Mouse (Mus musculus): ENCODE results near the gene Tgm2. TPM values are rescaled to one million over a fixed set of nuclear protein-coding genes. Genes with fewer than 3 reads are reported as not detected.
A peak's percentile ranks its signal among the peaks of the same experiment; 100 is the strongest.

Gene Tgm2
- total RNA-seq (2021): 10 to 100 TPM; 47.9 to 52.3 TPM
- long read RNA-seq, experiment 1, transcript Tgm2-201 (13 exons, 3,596 nt): major isoform, 6 of 15 reads
- long read RNA-seq, experiment 1, partial matches to known transcripts: 4 of 15 reads
- long read RNA-seq, experiment 1, other reads (novel, unspliced or antisense): 5 of 15 reads
- long read RNA-seq, experiment 2, transcript Tgm2-201 (13 exons, 3,596 nt): major isoform, 11 of 22 reads
- long read RNA-seq, experiment 2, partial matches to known transcripts: 7 of 22 reads
- long read RNA-seq, experiment 2, other reads (novel, unspliced or antisense): 4 of 22 reads

DNA sequence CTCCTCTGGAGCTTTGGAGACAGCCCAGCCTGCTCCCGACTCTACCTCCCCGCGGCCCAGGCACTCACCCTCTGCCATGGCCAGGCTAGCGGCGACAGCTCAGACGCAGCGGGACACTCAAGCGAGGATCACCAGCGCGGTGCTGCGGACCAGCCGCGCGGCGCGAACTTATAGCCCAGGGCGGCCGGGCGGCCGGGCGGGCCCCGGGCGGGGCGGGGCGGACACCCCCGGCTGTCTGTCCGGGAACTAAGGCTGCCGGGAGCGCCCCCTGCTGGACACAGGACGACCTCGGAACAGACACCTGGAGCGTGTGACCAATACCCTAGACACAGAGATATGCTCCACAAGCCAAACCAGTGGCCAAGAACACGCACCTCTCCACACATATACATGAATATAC is at the start of gene Tgm2:
TSS of gene Tgm2 (minus strand) at position 214 of the 400 bp plus-strand sequence.
- DNase-seq: peak; percentile 85

DNA sequence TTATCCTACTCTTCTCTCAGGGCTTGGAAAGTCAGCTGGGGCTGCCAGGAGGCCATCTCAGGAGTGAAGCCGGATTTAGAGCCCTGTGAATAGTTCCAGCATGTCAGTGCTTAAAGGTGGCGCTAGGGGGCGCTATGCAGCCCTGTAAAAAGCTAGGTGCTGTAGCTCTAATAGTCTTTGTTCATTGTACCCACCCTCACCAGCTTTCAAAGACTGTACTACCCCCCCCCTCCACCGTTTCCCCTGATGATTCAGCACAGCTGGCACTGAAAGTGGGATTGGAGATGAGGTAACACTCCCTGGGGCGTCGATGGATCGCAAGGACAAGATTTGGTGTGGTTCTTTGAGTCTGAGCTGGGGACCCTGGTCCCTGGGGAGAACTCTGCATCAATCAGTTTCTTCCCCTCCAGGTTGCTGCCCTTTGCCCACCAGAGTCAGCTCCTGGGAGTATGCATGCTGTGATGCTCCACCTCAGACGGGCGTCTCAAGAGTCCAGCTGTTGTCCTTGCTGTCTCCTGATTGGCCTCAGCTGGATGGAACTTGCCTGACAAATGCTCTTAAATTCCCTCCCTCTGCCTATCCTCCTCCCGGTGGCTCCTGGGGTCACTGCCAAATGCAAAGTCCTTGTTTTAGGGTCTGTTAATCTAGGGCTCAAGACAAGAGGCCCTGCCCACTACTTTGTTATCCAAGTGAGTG is 48.9 kb upstream of the Tgm2 start:
- peak; percentile 38 for DNase-seq

DNA sequence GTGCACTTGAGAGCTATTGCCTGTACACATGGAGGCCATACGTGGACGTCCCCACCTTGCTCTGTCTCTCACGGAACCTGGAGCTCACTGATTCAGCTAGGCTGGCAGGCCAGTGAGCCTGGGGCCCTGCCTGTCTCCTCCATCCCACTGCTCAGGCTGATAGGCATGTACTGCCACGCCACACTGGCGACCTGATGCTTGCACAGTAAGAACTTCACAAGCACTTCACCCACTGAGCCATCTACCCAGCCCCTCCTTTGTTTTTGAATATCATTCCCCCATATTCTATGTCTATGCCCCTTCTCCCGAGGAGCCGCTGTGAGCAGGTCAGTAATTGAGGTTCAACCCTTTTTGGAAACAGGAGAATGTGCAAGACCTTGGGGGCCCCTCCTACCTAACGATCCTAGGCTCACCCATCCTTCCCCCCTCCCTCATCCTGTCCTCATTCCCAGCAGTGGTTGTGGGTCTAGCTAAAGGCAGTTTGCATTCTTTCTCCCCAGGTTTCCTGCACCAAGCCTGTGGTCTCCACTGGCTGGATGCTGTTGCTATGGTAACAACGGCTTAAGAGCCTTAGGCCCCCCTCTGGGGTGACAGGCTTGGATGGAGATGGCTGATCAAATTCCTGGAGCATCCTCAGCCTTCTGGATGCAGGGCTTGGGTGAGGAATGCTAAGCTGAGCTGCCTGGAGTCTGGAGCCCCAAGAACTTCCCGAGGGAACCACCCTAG is 47.5 kb upstream of the Tgm2 start:
- no peak for DNase-seq

DNA sequence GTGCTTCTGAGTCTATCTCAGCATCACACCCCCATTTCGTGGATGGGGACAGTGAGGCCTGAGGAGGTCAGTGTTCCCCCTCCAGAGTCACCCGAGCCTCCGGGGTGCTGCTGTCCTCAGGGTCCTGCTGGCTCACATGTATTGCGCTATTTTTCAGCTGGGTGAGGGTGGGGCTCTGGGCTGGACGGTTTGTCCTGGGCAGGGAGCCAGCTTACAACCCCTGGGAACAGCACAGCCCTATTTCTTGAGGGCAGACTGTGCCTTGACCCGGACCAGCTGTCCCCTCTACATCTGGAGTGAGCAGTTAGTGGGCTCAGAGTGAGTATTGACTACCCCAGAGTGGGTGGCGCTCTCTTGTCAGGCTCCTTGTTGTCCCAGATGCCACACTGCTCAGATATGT is 44.9 kb upstream of the Tgm2 start:
- DNase-seq: peak; percentile 84

DNA sequence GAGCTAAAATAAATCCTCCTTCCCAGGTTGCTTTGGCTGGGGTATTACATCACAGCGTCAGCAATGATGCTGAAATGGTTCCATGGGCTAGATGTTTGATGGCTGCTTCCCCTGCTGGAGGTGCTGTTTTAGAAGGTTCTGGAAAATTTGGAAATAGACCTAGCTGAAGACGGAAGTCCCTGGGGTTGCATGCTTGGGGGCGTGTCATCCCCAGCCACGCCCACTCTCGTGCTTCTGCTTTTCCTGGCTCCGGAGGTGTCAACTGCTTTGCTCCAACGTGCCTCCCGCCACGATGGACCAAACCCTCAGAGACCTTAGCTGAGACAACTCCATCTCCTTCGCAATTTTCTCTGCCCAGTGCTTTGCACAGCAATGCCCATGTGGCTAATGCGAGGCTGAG is 43.2 kb upstream of the Tgm2 start:
- no peak for DNase-seq

DNA sequence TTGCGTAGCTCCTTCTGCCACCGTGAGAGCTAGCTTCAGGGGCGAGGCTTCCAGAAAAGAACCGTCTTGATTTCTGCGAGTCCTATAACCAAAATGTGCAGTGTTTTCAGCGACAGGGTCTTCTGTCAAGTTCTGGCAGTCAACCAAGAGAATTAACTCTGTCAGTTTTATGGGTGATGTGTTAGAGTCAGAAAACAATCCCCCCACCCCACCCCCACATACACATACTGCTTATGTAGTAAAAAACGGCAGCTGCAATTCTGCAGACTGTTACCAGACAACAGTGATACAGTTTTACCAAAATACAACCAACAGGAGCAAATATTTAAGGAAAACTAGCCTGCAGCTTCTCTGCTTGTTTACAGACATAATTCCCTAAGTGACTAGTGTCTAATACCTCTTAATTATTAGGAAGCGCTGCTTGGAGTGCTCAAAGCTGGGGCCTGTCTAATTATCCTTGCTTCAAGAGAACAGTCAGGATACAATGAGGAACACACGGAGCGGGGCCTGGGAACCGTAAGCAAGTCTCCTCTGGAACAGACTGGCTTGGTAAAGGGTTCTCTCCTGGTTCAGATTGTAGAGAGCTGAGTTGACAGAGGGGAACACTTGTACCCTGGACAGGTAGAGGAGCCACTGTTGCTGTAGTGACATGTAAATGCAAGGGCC is 40.1 kb upstream of the Tgm2 start:
- no peak for DNase-seq

DNA sequence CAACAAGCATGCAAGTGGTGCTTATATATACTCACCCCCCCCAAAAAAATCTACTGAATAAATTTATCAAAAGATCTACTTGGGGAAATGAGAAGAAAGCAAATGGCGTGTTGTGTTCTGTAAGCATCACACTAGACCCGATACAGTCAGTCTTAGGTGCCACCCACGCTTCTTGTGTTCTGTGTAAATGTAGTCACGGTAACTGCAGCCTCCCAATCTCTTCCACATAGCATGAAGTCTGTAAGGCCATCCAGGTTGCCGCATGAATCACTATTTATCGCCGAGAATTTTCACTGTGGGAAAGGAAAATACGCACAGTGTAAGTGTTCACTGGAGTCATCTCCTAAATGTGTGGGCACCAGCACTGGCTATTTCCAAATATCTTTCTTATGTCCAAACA is 37.0 kb upstream of the Tgm2 start:
- DNase-seq: no peak

DNA sequence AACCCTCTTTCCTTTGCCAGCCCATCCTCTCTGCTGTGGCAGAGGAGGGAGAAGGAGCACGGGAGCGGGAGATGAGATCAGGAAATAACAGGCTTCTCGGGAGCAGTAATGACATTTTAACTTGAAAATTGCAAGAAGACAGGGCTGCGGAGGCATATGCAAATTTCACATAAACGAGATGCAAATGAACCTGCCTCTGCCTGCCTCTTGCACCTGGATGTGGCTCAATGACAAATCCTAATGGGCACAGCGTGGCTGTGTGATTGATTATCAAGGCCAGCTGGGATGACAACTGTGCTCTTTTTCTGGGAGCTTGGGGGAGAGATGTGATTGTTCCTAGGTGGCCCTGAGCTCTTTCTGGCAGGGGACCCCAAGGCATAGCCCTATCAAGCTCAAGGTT is 35.7 kb upstream of the Tgm2 start:
- no peak for DNase-seq

DNA sequence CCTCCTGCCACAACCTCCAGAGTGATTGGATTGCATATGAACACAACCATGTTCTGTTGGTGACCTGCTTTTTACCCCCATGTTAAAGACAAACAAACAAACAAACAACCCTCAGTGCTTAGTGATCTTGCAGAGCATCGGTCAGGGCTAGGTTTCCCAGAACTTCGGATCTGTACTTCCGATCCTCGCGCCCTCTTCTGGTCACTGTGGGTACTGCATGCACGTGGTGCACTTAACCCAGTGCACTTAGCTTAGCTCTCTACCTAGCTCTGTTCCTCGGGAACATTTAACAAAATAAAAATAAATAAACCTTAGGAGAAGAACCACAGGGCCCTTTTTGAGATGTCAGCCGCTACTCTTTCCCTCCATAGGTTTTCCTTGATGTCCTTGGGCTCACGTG is 34.6 kb upstream of the Tgm2 start:
- DNase-seq: no peak

DNA sequence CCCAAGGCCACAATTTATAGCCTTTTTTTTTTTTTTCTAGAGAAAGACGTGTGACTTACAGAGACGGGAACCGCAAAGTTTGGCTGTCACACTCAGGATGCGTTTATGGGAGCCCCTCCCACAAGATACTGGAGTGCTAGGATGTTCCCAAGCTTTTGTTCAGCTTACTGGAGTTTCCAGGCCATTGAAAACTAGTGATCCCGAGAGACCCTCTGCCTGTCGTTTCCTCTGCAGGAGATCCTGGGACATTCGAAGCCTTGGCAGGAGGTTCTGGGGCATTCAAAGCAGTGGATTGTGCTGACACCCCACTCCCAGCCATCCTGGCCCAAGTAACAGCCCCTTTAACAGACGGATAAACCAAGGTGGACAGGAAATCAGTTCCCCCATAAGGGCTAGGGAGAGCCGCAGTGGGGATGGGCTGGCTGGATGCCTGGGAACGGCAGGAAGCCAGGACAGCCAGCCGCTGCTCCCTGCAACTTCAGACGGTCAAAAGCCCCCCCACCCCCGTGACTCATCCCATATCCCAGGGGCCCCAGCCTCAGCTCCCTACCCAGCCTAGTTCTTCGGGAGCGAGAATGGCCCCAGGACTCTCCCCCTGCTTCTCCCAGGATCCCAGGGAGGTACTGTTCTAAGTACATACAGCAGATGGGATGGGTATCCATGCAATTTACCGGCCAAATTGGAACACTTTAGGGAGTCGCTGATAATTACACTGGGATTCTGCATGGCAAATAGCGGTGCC is 33.3 kb upstream of the Tgm2 start:
- peak; percentile 82 for DNase-seq

DNA sequence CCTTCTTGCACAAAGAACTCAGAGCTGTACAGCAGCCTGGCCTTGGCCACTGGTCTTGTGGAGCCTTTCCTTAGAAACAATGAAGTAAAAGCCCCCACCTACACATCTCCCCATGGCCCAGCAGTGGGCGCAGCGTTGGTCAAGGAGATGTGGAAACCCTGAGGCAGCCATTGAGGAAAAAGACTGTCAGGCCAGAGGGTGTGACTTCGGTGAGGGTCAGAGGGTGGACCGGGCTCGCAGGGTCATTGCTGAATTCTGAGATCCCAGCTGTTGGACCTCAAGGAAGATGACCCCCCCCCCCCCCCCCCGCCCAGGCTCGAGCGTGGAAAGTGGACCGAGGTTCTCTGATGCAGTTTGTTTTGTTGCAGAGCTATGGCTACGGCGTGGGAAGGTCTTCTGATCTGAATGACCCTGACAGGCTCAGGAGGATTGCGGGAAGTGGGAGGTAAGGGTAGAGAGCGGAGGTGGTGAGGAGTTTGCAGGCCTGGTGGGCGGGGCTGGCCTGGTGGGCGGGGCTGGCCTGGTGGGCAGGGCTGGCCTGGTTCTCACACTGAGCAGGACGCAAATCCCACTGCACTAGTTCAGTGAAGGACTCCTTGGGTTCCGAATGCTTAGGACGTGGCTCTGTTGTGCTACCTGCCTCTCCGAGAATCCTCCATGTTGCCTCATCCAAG is 32.6 kb upstream of the Tgm2 start:
- DNase-seq: peak; percentile 85

DNA sequence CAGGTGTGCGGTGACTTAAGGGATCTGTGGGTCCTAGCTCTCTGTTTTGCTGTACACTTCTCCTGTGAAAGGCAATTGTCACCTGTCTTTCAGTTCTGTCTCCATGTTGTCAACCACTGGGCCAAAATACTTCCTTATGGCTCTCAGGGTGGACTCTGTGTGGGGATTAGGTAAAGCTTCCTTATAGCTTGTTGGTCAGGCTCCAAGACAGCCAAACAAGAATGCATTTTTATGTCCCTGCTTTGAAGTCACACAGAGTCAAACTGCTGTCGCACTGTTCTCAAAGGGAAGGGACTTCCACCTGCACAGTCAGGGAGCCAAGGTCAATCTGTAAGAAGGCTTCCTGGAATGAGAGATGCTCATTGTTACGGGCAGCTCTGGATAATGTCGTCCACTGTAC is 31.9 kb upstream of the Tgm2 start:
- no peak for DNase-seq

DNA sequence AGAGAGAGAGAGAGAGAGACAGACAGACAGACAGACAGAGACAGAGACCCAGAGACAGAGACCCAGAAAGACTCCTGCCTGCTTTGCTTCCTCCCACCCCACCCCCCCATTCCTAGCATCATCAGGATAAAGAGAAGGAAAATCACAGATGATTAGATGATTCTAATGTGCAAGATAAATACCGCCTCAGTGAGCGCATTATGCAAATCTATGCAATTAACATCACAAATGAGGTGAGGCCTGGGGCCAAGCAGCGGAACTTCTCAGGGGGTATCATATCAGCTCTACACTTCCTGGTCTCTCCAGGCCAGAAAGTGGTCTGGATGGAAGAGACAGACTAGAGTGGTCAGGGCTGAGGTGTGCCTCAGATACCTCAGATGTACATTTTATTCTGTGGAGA is 31.3 kb upstream of the Tgm2 start:
- no peak for DNase-seq

DNA sequence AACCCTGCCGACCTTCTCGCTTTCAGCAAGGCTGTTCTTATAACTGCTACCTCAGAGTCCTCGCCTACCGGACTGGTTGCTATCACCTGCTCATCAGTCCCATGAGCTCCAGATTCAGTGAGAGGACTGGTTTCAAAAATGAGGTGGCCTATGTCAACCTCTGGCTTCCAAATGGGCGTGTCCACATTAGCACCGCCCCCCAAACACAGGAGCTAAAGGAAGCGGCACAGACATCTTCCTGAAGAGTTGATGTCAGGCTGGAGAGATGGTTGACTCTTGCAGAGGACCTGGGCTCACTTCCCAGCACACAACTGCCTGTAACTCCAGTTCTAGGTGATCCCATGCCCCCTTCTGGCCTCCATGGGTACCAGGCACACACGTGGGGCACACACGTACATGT is 30.5 kb upstream of the Tgm2 start:
- no peak for DNase-seq

DNA sequence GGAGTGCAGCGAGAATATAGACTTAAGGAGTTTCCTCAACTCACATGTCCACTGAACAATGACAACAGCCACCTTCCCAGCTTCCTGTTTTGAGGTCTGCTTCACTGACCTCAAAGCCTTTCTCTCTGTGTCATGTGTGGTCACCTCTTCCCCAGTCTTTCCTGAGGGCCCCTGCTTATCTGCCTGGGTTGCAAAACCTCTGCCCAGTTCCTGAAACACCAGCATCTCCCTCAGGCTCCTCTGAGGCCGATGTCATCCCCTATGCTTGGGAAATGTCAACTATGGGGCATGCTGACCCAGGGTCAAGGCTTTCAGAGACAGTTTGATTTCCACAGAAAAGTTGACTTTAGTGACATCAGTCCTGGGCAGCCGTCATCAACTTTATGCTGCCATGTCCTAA is 29.2 kb upstream of the Tgm2 start:
- no peak for DNase-seq

DNA sequence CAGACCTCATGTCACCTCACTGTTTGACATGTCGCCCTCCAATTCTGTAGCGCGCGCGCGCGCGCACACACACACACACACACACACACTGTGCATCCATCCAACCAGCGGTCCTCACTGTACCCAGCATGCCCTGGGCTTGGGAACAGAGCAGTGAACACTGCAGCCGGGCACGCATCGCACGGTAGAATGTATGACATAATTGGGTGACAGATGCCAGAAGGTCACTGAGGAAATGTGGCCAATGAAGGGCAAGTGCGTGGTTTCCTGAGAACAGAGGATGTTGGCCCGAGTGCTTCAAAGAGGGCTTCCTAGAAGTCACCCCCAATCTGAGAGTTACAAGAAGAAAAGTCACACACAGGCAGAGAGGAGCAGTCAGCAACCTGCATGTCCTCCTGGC is 28.7 kb upstream of the Tgm2 start:
- no peak for DNase-seq

DNA sequence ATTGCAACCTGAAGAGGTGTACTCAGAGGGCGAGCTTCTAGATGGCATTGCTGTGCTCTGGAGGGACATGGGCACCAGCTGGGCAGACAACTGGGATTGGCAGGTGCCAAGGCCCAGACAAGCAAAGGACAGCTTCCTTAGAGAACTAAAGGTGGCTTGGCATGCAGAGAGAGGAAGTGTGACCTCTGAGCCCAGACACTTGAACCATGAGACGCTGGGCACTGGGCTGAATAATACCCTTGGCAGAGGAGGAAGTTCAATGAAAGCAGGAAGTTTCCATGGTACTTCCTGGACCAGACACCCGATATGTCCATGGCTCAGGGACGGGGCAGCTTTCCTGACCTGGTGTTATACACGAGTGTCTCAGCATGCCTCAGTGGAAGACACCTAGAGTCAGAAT is 28.2 kb upstream of the Tgm2 start:
- no peak for DNase-seq

DNA sequence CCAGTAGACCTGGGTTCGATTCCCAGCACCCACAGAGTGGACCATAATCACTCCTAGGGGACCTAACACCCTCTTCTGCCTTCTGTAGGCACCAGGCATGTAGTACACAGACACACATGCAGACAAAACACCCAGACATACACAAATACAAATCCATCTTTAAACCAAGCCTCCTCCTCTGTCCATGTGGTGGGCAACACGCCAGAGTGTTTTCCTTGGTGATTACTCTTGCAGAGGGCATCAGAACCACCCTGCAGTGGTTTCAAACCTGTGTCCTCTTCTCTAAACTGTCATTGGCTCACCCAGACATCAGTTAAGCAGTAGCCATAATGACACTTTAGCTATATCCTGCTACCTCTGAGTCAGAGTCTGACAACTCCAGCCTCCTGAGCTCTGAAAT is 24.2 kb upstream of the Tgm2 start:
- no peak for DNase-seq

DNA sequence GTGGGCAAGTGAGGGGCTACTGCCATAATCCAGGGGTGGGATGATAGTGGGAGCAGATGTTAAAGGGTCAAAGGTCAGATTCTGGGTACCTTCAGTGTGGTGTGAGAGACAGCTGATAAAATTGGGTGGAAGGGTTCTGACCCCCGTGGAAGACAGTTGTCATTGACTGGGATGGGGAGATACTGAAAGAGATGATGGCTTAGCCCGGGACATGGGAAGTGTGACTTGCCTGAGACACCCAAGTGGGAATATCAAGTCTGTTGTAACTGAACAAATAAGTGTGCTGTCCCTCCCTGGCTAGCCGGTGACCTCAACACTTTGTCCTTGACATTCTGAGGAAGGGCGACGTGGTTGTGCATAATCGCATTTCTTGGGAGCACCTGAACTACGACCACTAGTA is 23.5 kb upstream of the Tgm2 start:
- DNase-seq: no peak

DNA sequence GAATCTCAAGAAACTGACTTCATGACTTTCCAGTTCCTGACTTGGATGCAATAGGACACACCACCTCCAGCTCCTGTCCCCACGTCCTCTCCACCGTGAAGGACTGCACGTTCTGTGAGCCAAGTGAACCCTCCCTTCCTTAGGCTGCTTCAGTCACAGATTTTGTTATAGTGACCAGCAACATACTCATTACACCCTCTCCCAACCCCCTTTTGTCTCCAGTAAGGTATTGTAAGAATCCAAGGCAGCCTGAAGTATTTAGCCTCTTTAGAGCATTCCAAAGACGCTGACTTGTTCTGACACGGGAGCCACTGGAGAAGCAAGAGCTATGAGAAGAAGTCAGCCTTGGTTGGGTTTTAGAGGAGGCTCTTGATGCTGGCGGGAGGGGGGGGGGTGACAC is 23.1 kb upstream of the Tgm2 start:
- DNase-seq: no peak

DNA sequence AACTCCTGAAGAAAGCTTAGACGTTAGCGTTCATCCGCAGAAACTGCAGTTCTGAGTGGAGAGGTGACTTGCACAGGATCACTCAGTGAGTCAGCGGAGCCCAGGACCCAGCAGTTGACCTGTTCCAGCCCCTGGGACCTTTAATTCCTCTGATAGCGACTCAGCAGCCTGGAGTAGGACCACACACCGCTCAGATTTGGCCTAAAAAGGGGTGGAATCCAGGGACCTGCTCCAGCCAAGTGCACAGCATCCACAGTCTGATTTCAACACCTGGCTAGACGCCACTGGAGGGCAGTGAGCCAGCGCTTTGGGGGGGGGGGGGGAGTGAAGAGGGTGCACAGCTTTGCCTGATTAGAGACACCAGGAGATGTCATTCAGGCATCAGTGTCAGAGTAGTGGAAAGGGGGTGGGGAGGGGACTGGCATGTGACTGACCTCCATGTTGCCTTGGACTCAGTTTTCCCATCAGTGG is 22.5 kb upstream of the Tgm2 start:
- peak; percentile 44 for DNase-seq

All from gastrocnemius, postnatal 25 days (tissue).